Mouse (Mus musculus): ENCODE measurements around the gene Ppdpf. TPM values are rescaled to one million over a fixed set of nuclear protein-coding genes. Genes with fewer than 3 reads are reported as not detected.

Ppdpf gene
- polyA plus RNA-seq, 1 experiment from 2014 or later: 442 TPM

DNA sequence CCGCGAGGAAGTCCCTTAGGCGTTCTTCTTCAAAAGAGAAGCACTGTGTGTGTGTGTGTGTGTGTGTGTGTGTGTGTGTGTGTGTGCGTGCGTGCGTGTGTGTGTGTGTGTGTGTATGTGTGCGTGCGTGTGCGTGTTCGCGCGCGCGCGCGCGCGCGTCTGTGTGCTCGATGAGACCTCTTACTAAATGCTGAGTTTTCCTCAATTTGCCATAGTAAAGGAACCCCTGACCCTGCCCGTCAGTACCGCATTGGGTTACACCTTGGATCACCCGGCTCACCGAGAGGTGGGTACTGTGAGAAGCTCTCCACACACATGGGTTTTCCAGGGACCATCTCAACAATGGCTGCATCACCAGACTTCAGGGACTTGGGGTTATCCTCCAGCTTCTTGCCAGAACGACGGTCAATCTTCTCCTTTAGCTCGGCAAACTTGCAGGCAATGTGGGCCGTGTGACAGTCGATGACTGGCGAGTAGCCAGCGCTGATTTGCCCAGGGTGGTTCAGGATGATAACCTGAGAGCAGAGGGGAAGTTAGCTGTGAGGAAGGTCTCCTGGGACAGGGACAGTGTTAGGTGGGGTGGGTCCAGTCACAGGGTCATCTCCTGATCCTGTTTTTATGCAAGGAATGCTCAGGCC is 38.6 kb upstream of the Ppdpf start:
- peaks cover 13% of the 10 kb centered on the region; the same call in 1 of the 2 replicates for H3K27me3 ChIP-seq (ENCODE audit: control insufficient read depth, insufficient read depth, low read length)
- H3K9me3 ChIP-seq (ENCODE audit: control insufficient read depth, low read length): no peaks in the 10 kb centered on the region
- peak overlapping the region; percentile 34 for H3K4me3 ChIP-seq (replicated peaks; ENCODE audit: low read depth, low read length)
- H3K4me1 ChIP-seq (ENCODE audit: control insufficient read depth, insufficient read depth, low read length): peaks cover 10% of the 10 kb centered on the region; the same call in 1 of the 2 replicates
- H3K36me3 ChIP-seq (ENCODE audit: control insufficient read depth, insufficient read depth, low read length): peaks cover 30% of the 10 kb centered on the region
- no peak overlapping the region for H3K27ac ChIP-seq (replicated peaks; ENCODE audit: low read depth, low read length)
- WGBS: 12% methylated on average over 31 of the region's 31 CpGs
- peak overlapping the region; percentile 69 for H3K4me2 ChIP-seq (ENCODE audit: low read length)
- DNase-seq (peak; percentile 54), ATAC-seq (ENCODE audit: low FRiP score, low TSS enrichment) (no peak)
- peak overlapping the region; percentile 29; the same call in 1 of the 2 replicates for H3K9ac ChIP-seq (replicated peaks; ENCODE audit: low read length)

- DNase-seq (no peak), ATAC-seq (ENCODE audit: low FRiP score, low TSS enrichment) (no peak)
- 76% methylated on average over 6 of the region's 6 CpGs for WGBS
These were observed 36.8 kb upstream of the Ppdpf start for GRCm38 (mm10) chr2:181150281-181150680.

DNA sequence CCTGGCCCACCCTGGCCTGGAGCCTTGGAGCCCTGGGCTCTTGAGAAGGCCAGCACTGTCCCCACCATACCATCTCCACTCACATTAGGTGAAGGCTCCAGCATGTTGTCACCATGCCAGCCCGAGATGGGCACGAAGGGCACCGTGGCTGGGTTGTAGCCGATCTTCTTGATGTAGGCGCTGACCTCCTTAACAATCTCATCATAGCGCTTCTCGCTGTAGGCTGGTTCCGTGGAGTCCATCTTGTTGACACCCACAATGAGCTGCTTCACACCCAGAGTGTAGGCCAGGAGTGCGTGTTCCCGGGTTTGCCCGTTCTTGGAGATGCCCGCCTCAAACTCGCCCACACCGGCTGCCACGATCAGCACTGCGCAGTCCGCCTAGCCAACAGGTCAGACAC is 34.3 kb upstream of the Ppdpf start:
- DNase-seq: no peak
- no peak for ATAC-seq (ENCODE audit: low FRiP score, low TSS enrichment)
- WGBS: 93% methylated on average over 17 of the region's 17 CpGs

More at GRCm38 (mm10) chr2:181150281-181150680, 36.8 kb upstream of the Ppdpf start:
- Histone ChIP-seq H3K4me2 (ENCODE audit: low read length) (no peak overlapping the region), H3K4me3 (replicated peaks; ENCODE audit: low read depth, low read length) (no peak overlapping the region), H3K4me1 (ENCODE audit: control insufficient read depth, insufficient read depth, low read length) (peaks cover 14% of the 10 kb centered on the region), H3K36me3 (ENCODE audit: control insufficient read depth, insufficient read depth, low read length) (peaks cover 30% of the 10 kb centered on the region), H3K27me3 (ENCODE audit: control insufficient read depth, insufficient read depth, low read length) (peaks cover 13% of the 10 kb centered on the region; the same call in 1 of the 2 replicates), H3K27ac (replicated peaks; ENCODE audit: low read depth, low read length) (no peak overlapping the region), H3K9ac (replicated peaks; ENCODE audit: low read length) (no peak overlapping the region), H3K9me3 (ENCODE audit: control insufficient read depth, low read length) (no peaks in the 10 kb centered on the region)

GRCm38 (mm10) chr2:181153131-181153530 is 33.9 kb upstream of the Ppdpf start:
- no peak overlapping the region for H3K9ac ChIP-seq (replicated peaks; ENCODE audit: low read length)
- peaks cover 23% of the 10 kb centered on the region for H3K4me1 ChIP-seq (ENCODE audit: control insufficient read depth, insufficient read depth, low read length)
- peaks cover 21% of the 10 kb centered on the region for H3K36me3 ChIP-seq (ENCODE audit: control insufficient read depth, insufficient read depth, low read length)
- H3K9me3 ChIP-seq (ENCODE audit: control insufficient read depth, low read length): no peaks in the 10 kb centered on the region
- DNase-seq (no peak), ATAC-seq (ENCODE audit: low FRiP score, low TSS enrichment) (no peak)
- H3K4me2 ChIP-seq (ENCODE audit: low read length): no peak overlapping the region
- H3K4me3 ChIP-seq (replicated peaks; ENCODE audit: low read depth, low read length): no peak overlapping the region
- no peak overlapping the region for H3K27ac ChIP-seq (replicated peaks; ENCODE audit: low read depth, low read length)
- H3K27me3 ChIP-seq (ENCODE audit: control insufficient read depth, insufficient read depth, low read length): 0 out of 2 replicates have a peak, but pooled peaks cover 8% of the 10 kb centered on the region
- 87% methylated on average over 1 of the region's 1 CpGs for WGBS

More for the DNA sequence above, 34.3 kb upstream of the Ppdpf start:
- Histone ChIP-seq H3K4me2 (ENCODE audit: low read length) (no peak overlapping the region), H3K27me3 (ENCODE audit: control insufficient read depth, insufficient read depth, low read length) (0 out of 2 replicates have a peak, but pooled peaks cover 8% of the 10 kb centered on the region), H3K9me3 (ENCODE audit: control insufficient read depth, low read length) (no peaks in the 10 kb centered on the region), H3K27ac (replicated peaks; ENCODE audit: low read depth, low read length) (no peak overlapping the region), H3K4me3 (replicated peaks; ENCODE audit: low read depth, low read length) (no peak overlapping the region), H3K9ac (replicated peaks; ENCODE audit: low read length) (no peak overlapping the region), H3K4me1 (ENCODE audit: control insufficient read depth, insufficient read depth, low read length) (peaks cover 24% of the 10 kb centered on the region), H3K36me3 (ENCODE audit: control insufficient read depth, insufficient read depth, low read length) (peaks cover 21% of the 10 kb centered on the region)

DNA sequence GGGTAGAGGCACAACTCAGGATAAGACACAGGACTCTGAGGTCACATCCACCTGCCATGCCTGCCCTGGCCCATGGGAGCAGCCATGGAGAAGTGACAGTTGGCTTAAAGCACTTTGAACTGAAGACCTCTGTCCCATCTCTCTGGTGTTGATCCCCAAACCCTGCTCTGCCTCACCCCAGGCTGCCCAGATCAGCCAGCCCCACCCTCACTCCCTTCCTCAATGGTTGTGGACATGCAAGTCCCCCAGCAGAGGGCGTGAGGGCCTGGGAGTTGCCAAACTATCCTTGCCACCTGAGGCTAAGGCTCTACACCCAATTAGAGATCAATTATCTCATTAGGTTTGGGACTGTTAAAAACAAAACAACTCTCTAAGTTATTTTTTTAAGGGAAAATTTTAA is 33.2 kb upstream of the Ppdpf start:
- no peaks in the 10 kb centered on the region for H3K9me3 ChIP-seq (ENCODE audit: control insufficient read depth, low read length)
- 0% methylated on average over 1 of the region's 1 CpGs for WGBS
- H3K4me2 ChIP-seq (ENCODE audit: low read length): no peak overlapping the region
- DNase-seq (peak; percentile 41), ATAC-seq (ENCODE audit: low FRiP score, low TSS enrichment) (no peak)
- H3K27ac ChIP-seq (replicated peaks; ENCODE audit: low read depth, low read length): no peak overlapping the region
- H3K9ac ChIP-seq (replicated peaks; ENCODE audit: low read length): no peak overlapping the region
- H3K4me3 ChIP-seq (replicated peaks; ENCODE audit: low read depth, low read length): no peak overlapping the region
- 0 out of 2 replicates have a peak, but pooled peaks cover 8% of the 10 kb centered on the region for H3K27me3 ChIP-seq (ENCODE audit: control insufficient read depth, insufficient read depth, low read length)
- peaks cover 20% of the 10 kb centered on the region for H3K4me1 ChIP-seq (ENCODE audit: control insufficient read depth, insufficient read depth, low read length)
- H3K36me3 ChIP-seq (ENCODE audit: control insufficient read depth, insufficient read depth, low read length): peaks cover 21% of the 10 kb centered on the region

DNA sequence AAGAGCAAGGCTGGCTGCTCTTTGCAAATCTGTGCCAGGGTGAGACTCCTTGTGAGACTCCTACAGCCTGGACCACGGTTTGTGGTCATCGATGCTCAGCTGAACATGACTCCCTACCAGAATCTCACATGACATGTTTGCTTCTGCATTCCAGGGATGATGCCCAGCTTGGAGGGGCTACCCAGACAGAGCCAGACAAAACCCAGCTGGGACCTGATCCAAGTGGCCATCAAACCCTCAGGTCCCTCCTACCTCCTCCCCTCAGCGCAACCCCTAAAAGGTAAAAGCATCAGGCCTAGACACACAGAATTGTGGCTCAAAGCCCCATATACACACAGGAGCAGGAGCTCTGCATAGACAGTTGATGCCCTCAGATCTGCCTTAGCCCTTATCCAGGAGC is 32.7 kb upstream of the Ppdpf start:
- Histone ChIP-seq H3K27me3 (ENCODE audit: control insufficient read depth, insufficient read depth, low read length) (0 out of 2 replicates have a peak, but pooled peaks cover 8% of the 10 kb centered on the region), H3K9me3 (ENCODE audit: control insufficient read depth, low read length) (no peaks in the 10 kb centered on the region), H3K36me3 (ENCODE audit: control insufficient read depth, insufficient read depth, low read length) (peaks cover 21% of the 10 kb centered on the region), H3K4me2 (ENCODE audit: low read length) (peak overlapping the region; percentile 69), H3K9ac (replicated peaks; ENCODE audit: low read length) (0 out of 2 replicates have a peak overlapping the region, but pooled peaks have one; percentile 3), H3K27ac (replicated peaks; ENCODE audit: low read depth, low read length) (no peak overlapping the region), H3K4me3 (replicated peaks; ENCODE audit: low read depth, low read length) (no peak overlapping the region), H3K4me1 (ENCODE audit: control insufficient read depth, insufficient read depth, low read length) (peaks cover 25% of the 10 kb centered on the region)
- DNase-seq (no peak), ATAC-seq (ENCODE audit: low FRiP score, low TSS enrichment) (no peak)
- WGBS: 89% methylated on average over 3 of the region's 3 CpGs

- Histone ChIP-seq H3K4me2 (ENCODE audit: low read length) (peak overlapping the region; percentile 69), H3K27ac (replicated peaks; ENCODE audit: low read depth, low read length) (no peak overlapping the region), H3K9ac (replicated peaks; ENCODE audit: low read length) (peak overlapping the region; percentile 3; the same call in 1 of the 2 replicates), H3K4me1 (ENCODE audit: control insufficient read depth, insufficient read depth, low read length) (peaks cover 31% of the 10 kb centered on the region), H3K4me3 (replicated peaks; ENCODE audit: low read depth, low read length) (peak overlapping the region; percentile 48; the same call in 1 of the 2 replicates), H3K36me3 (ENCODE audit: control insufficient read depth, insufficient read depth, low read length) (peaks cover 17% of the 10 kb centered on the region), H3K9me3 (ENCODE audit: control insufficient read depth, low read length) (no peaks in the 10 kb centered on the region), H3K27me3 (ENCODE audit: control insufficient read depth, insufficient read depth, low read length) (0 out of 2 replicates have a peak, but pooled peaks cover 5% of the 10 kb centered on the region)
- DNase-seq: no peak
- 86% methylated on average over 8 of the region's 8 CpGs for WGBS
- ATAC-seq (ENCODE audit: low FRiP score, low TSS enrichment): no peak
These were observed 32.1 kb upstream of the Ppdpf start for GRCm38 (mm10) chr2:181154831-181155415.

DNA sequence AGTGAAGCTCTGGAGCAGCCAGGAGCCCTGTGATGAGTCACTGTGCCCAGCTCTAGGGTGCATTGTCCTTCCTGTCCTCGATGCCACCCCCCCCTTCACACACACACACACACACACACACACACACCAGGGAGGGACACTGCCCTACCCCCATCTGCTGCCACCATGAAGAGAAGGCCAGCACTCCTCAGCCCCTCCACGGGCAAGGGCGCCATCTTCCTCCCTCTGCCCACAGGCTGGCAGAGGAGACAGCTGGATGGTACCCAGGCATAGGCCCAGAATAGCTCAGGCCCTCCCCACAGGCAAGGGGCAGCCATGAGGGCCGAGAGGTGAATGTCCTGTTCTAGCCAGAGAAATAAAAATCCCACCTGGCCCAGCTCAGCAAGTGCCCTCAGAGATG is 31.2 kb upstream of the Ppdpf start:
- peaks cover 36% of the 10 kb centered on the region for H3K4me1 ChIP-seq (ENCODE audit: control insufficient read depth, insufficient read depth, low read length)

More for the DNA sequence above, 31.2 kb upstream of the Ppdpf start:
- Histone ChIP-seq H3K27ac (replicated peaks; ENCODE audit: low read depth, low read length) (peak overlapping the region; percentile 88; the same call in 1 of the 2 replicates), H3K4me3 (replicated peaks; ENCODE audit: low read depth, low read length) (peak overlapping the region; percentile 48), H3K4me2 (ENCODE audit: low read length) (peak overlapping the region; percentile 69), H3K36me3 (ENCODE audit: control insufficient read depth, insufficient read depth, low read length) (peaks cover 8% of the 10 kb centered on the region), H3K27me3 (ENCODE audit: control insufficient read depth, insufficient read depth, low read length) (no peaks in the 10 kb centered on the region), H3K9ac (replicated peaks; ENCODE audit: low read length) (peak overlapping the region; percentile 73), H3K9me3 (ENCODE audit: control insufficient read depth, low read length) (no peaks in the 10 kb centered on the region)
- WGBS: 65% methylated on average over 4 of the region's 4 CpGs
- no peak for DNase-seq
- no peak for ATAC-seq (ENCODE audit: low FRiP score, low TSS enrichment)

All from midbrain, embryonic 14.5 days (tissue).